Mouse (Mus musculus): ENCODE results near the gene Cnga1.

Gene Cnga1

GRCm38 (mm10) chr5:72558716-72559526 lies 85.2 kb downstream of the Cnga1 start:
- DNase-seq (ENCODE audit: low read depth in 1 of 2, low spot score in 2 of 2): peak in 1 of 2 experiments; percentile 2

DNA sequence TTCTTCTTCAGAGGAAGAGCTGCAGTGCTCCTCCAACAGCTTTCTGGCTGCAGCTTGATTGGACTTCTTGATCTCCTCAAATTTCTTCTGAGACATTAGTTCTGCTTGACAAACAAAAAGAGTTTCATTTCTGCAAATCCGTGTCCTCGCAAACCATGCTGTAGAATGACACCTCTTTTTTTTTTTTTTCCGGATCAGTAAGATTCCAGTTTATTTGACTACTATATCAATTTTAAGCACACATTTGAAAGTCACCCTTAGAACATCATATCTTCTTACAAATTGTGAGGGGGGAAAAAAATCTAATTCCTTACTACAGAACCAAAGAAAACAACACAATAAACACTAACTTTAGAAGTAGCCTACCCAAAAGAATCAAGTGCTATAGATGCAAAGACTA lies 87.8 kb downstream of the Cnga1 start:
- DNase-seq (ENCODE audit: low read depth in 1 of 2, low spot score in 2 of 2): no peak

Measured in monocyte, adult 2 months (primary cell).